ENCODE assay signal across 8 mouse cellular contexts in the genomic region with DNA sequence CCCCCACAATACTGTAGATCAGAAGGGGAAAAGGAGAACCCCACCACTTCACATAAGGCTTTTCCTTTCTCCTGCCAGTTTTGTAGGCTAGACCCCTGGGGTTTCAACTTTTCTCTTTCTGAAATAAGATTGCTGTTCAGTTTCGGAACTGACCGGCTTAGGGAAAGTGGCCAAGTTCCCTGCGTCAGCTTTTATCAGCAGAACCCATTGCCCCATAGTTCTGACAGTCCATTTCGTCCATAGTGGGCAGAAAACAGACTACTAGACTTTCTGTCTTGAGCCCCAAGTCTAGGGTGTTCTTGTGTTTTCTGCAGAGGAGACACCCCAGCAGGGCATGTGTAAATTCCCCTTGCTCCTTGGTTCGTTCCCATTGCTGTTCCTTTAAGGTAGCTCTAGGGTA.
DNase-seq lines count a peak whose midpoint lies in the region; ATAC-seq lines count a peak whose summit lies in the region.

No protein-coding gene starts in this region.

- H3K27me3 ChIP-seq in kidney, embryonic 14.5 days (ENCODE audit: control insufficient read depth, insufficient read depth, low read length), result no peaks in the 10 kb centered on the region
- no peaks in the 10 kb centered on the region for H3K27me3 ChIP-seq in embryonic facial prominence, embryonic 11.5 days (ENCODE audit: control insufficient read depth, insufficient read depth, low read length)
- H3K27me3 ChIP-seq in hindbrain, embryonic 15.5 days, result no peaks in the 10 kb centered on the region
- H3K27me3 ChIP-seq in midbrain, embryonic 14.5 days (ENCODE audit: control insufficient read depth, insufficient read depth, low read length), result no peaks in the 10 kb centered on the region

- no peak overlapping the region; the same call in 1 of the 2 replicates for H3K4me3 ChIP-seq in kidney, embryonic 14.5 days (ENCODE audit: low read length)
- H3K4me3 ChIP-seq in embryonic facial prominence, embryonic 11.5 days (ENCODE audit: low read depth, low read length), result peak overlapping the region; percentile 78
- H3K4me3 ChIP-seq in hindbrain, embryonic 15.5 days, result peak overlapping the region; percentile 69
- H3K4me3 ChIP-seq in midbrain, embryonic 14.5 days (replicated peaks; ENCODE audit: low read depth, low read length), result peak overlapping the region; percentile 77; the same call in 1 of the 2 replicates

- H3K27ac ChIP-seq in kidney, embryonic 14.5 days (ENCODE audit: low read depth, low read length), result no peak overlapping the region
- no peak overlapping the region for H3K27ac ChIP-seq in embryonic facial prominence, embryonic 11.5 days (replicated peaks; ENCODE audit: low read depth, low read length)
- H3K27ac ChIP-seq in hindbrain, embryonic 15.5 days (replicated peaks), result no peak overlapping the region
- H3K27ac ChIP-seq in midbrain, embryonic 14.5 days (replicated peaks; ENCODE audit: low read depth, low read length), result no peak overlapping the region

- no peak for DNase-seq in kidney, postnatal 10 days
- no peak for DNase-seq in embryonic facial prominence, embryonic 11.5 days (ENCODE audit: low spot score)
- DNase-seq in midbrain, embryonic 14.5 days, result no peak
- DNase-seq in testis, postnatal 10 days (ENCODE audit: low spot score), result no peak
- no peak for DNase-seq in thymus, postnatal 4 days

- H3K4me1 ChIP-seq in kidney, embryonic 14.5 days (ENCODE audit: control insufficient read depth, insufficient read depth, low read length), result no peaks in the 10 kb centered on the region
- H3K4me1 ChIP-seq in embryonic facial prominence, embryonic 11.5 days (ENCODE audit: control insufficient read depth, insufficient read depth, low read length), result no peaks in the 10 kb centered on the region; the same call in 1 of the 2 replicates
- peaks cover 26% of the 10 kb centered on the region for H3K4me1 ChIP-seq in hindbrain, embryonic 15.5 days (replicated peaks)
- H3K4me1 ChIP-seq in midbrain, embryonic 14.5 days (ENCODE audit: control insufficient read depth, insufficient read depth, low read length), result peaks cover 10% of the 10 kb centered on the region

- no peaks in the 10 kb centered on the region for H3K9me3 ChIP-seq in kidney, embryonic 14.5 days (ENCODE audit: control insufficient read depth, low read length)
- no peaks in the 10 kb centered on the region for H3K9me3 ChIP-seq in embryonic facial prominence, embryonic 11.5 days (replicated peaks; ENCODE audit: control insufficient read depth, low read length)
- H3K9me3 ChIP-seq in hindbrain, embryonic 15.5 days, result no peaks in the 10 kb centered on the region
- no peaks in the 10 kb centered on the region for H3K9me3 ChIP-seq in midbrain, embryonic 14.5 days (ENCODE audit: control insufficient read depth, low read length)

- WGBS in kidney, embryonic 14.5 days, result 61% methylated on average over 5 of the region's 5 CpGs
- WGBS in embryonic facial prominence, embryonic 11.5 days, result 58% methylated on average over 5 of the region's 5 CpGs
- WGBS in hindbrain, embryonic 15.5 days, result 62% methylated on average over 5 of the region's 5 CpGs
- WGBS in midbrain, embryonic 14.5 days, result 66% methylated on average over 5 of the region's 5 CpGs

- H3K9ac ChIP-seq in kidney, embryonic 14.5 days (ENCODE audit: low read depth, low read length), result no peak overlapping the region
- no peak overlapping the region; the same call in 1 of the 2 replicates for H3K9ac ChIP-seq in embryonic facial prominence, embryonic 11.5 days (replicated peaks; ENCODE audit: low read length)
- H3K9ac ChIP-seq in hindbrain, embryonic 15.5 days, result peak overlapping the region; percentile 68; the same call in 1 of the 2 replicates
- H3K9ac ChIP-seq in midbrain, embryonic 14.5 days (replicated peaks; ENCODE audit: low read length), result no peak overlapping the region

- ATAC-seq in kidney, embryonic 14.5 days (ENCODE audit: low FRiP score, low TSS enrichment), result no peak
- ATAC-seq in embryonic facial prominence, embryonic 11.5 days (replicated peaks; ENCODE audit: insufficient number of reproducible peaks, low FRiP score, low TSS enrichment, low read depth), result no peak
- ATAC-seq in hindbrain, embryonic 15.5 days (ENCODE audit: low FRiP score, low read depth), result no peak
- no peak for ATAC-seq in midbrain, embryonic 14.5 days (ENCODE audit: low FRiP score, low TSS enrichment)
- ATAC-seq in granulocyte monocyte progenitor cell, adult 5-6 weeks (replicated peaks; ENCODE audit: poor library complexity, severe bottlenecking), result no peak

- no peaks in the 10 kb centered on the region for H3K36me3 ChIP-seq in kidney, embryonic 14.5 days (ENCODE audit: control insufficient read depth, insufficient read depth, low read length)
- no peaks in the 10 kb centered on the region for H3K36me3 ChIP-seq in embryonic facial prominence, embryonic 11.5 days (replicated peaks; ENCODE audit: control insufficient read depth, insufficient read depth, low read depth, low read length)
- H3K36me3 ChIP-seq in hindbrain, embryonic 15.5 days, result no peaks in the 10 kb centered on the region
- H3K36me3 ChIP-seq in midbrain, embryonic 14.5 days (ENCODE audit: control insufficient read depth, insufficient read depth, low read length), result no peaks in the 10 kb centered on the region

- peak overlapping the region; percentile 95; the same call in 1 of the 2 replicates for H3K4me2 ChIP-seq in kidney, embryonic 14.5 days (replicated peaks; ENCODE audit: low read depth, low read length)
- H3K4me2 ChIP-seq in embryonic facial prominence, embryonic 11.5 days (ENCODE audit: low read depth, low read length), result peak overlapping the region; percentile 91; the same call in 1 of the 2 replicates
- peak overlapping the region; percentile 98 for H3K4me2 ChIP-seq in hindbrain, embryonic 15.5 days
- H3K4me2 ChIP-seq in midbrain, embryonic 14.5 days (ENCODE audit: low read length), result peak overlapping the region; percentile 96
